Mouse (Mus musculus): Measurements from ENCODE around the gene Cnga4.
"Not testable (repeated sequence)": the region's sequence is repeated elsewhere in the genome, so short reads cannot be mapped to it uniquely, and the experiment has no call there.

Gene Cnga4

DNA sequence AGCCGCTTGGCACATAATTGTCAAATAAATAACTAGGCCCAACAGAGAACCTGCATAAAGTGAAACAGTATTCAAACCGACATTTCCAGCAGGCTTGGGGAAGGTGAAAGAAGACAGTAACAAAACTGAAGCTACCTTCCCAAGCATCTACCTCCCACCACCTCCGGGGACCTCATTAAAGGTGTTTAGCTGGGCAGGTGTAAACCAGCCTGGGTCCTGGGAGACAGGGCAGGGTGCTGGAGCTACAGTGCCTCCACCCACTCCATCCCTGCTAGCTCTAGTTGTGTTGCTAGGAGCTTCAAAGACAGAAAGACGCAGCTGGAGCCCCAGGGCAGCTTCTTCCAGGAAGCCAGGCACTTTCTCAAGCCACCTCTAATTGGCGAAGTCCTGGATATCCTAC lies at the start of gene Cnga4:
Gene Cnga4 (plus strand): TSS at position 301 of the 400 bp plus-strand sequence.
- peak; percentile 34 for DNase-seq (ENCODE audit: low read depth, low spot score)

GRCm38 (mm10) chr7:105356064-105356463 lies 48.3 kb upstream of the Cnga4 start:
- not testable (repeated sequence) for DNase-seq (ENCODE audit: low read depth, low spot score)

GRCm38 (mm10) chr7:105356487-105356886 lies 47.9 kb upstream of the Cnga4 start:
- DNase-seq (ENCODE audit: low read depth, low spot score): not testable (repeated sequence)

GRCm38 (mm10) chr7:105361713-105362112 lies 42.7 kb upstream of the Cnga4 start:
- DNase-seq (ENCODE audit: low read depth, low spot score): no peak

- DNase-seq (ENCODE audit: low read depth, low spot score): no peak
These were observed 37.1 kb upstream of the Cnga4 start for GRCm38 (mm10) chr7:105367268-105367667.

GRCm38 (mm10) chr7:105367930-105368329 lies 36.4 kb upstream of the Cnga4 start, which contains the start of gene Olfr692:
Gene Olfr692 (plus strand): TSS chr7:105368230.
- DNase-seq (ENCODE audit: low read depth, low spot score): no peak

- no peak for DNase-seq (ENCODE audit: low read depth, low spot score)
These were observed 35.8 kb upstream of the Cnga4 start for GRCm38 (mm10) chr7:105368521-105368920.

GRCm38 (mm10) chr7:105372912-105373311 lies 31.5 kb upstream of the Cnga4 start:
- no peak for DNase-seq (ENCODE audit: low read depth, low spot score)

DNA sequence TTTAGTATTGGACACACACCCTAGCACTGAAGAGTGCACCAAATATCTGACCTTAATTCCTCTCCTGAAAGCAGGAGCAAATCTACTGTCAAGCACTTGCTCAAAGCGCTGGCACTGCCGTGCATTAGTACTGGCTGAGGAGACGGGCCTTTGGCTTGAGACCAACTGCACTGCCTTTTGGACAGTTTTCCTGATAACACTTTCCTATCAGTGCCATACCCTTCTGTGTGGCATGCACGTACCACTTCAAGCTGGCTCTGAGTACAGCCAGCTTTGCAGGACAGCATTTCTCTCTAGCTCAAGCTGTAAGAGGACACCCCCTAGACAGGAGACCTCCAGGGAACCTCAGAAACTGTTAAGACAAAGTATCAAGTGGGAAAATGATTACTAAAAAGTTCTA lies 30.9 kb upstream of the Cnga4 start:
- no peak for DNase-seq (ENCODE audit: low read depth, low spot score)

DNA sequence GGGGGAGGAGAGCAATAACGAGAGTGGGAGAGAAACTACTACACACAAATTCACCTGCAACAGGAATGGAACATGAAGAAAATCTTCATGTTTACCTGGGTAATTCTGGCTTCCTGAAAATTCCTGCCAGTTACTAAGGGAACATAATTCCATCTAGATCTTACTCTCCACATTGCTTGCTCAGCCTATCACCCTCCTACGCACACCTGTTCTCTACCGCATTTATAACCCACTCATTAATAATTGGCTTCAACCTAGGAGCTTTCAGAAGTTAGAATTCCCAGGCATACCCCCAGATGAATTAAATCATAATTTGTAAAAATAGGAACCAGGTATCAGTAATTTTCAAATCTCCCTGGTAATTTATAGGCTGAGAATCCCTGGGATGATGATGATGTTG lies 30.4 kb upstream of the Cnga4 start:
- DNase-seq (ENCODE audit: low read depth, low spot score): no peak

DNA sequence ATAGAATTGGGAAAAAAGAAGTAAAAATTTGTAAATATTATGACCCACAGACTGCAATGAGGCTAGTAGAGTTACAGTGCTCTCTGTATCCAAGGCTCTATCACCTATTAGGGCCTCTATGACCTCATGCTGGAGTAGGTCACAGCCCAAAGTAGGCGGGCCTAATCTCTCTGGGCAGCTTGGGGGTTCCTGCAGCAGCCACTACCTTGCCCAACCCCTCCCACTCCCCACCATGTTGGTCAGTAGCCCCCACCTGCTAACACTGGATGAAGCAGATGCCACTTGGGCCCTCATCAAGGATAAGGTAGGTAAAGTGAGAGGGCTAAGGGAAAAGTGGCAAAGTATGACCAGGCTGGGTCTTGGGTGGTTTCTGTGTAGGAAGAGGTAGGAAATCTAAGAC lies 29.5 kb upstream of the Cnga4 start, which contains the start of gene Gm5901:
Gene Gm5901 (plus strand): TSS at position 173 of the 400 bp plus-strand sequence.
- DNase-seq (ENCODE audit: low read depth, low spot score): no peak

- no peak for DNase-seq (ENCODE audit: low read depth, low spot score)
These were observed 24.0 kb upstream of the Cnga4 start for GRCm38 (mm10) chr7:105380329-105380728.

DNA sequence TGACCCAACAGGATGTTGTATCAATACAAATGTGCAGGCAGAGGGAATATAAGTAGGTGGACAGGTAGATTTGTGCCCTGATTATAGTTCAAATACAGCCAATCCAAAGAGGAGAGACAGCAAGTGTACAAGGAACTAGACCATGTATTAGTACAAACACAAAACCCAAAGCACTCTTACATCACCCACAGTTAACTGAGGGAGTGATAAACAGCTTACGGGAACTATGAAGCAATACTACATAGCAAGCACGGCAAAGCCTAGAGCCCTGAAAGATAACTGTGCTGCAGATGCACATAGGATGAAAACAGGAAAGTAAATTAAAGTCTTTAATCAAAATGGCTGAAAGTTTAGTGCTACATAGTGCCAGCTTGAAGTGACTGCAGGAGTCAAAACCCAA lies 16.7 kb upstream of the Cnga4 start:
- DNase-seq (ENCODE audit: low read depth, low spot score): no peak

DNA sequence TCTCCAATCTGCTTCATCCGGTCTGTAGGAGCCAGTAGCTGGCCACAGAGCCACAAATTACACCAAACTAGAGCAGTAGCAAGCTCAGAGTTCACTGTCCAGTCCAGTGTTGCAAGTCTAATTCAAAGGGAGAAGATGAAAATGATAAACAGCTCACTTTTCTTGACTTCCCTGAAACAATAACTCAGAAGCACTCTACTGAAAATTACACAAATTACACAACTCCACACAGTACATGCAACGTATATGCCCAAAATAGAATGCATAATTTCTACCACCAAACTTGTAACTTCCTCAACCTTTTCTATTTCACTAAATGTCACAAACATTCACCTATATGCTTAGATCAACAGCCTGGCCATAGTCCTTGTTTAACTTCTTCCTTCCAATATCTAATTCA lies 14.1 kb upstream of the Cnga4 start:
- DNase-seq (ENCODE audit: low read depth, low spot score): no peak

GRCm38 (mm10) chr7:105394606-105395005 lies 9.8 kb upstream of the Cnga4 start:
- no peak for DNase-seq (ENCODE audit: low read depth, low spot score)

GRCm38 (mm10) chr7:105395131-105395820 lies 9.1 kb upstream of the Cnga4 start:
- DNase-seq (ENCODE audit: low read depth, low spot score): no peak

GRCm38 (mm10) chr7:105396126-105396525 lies 8.2 kb upstream of the Cnga4 start:
- no peak for DNase-seq (ENCODE audit: low read depth, low spot score)

GRCm38 (mm10) chr7:105399058-105399934 lies 5.1 kb upstream of the Cnga4 start:
- DNase-seq (ENCODE audit: low read depth, low spot score): no peak

DNA sequence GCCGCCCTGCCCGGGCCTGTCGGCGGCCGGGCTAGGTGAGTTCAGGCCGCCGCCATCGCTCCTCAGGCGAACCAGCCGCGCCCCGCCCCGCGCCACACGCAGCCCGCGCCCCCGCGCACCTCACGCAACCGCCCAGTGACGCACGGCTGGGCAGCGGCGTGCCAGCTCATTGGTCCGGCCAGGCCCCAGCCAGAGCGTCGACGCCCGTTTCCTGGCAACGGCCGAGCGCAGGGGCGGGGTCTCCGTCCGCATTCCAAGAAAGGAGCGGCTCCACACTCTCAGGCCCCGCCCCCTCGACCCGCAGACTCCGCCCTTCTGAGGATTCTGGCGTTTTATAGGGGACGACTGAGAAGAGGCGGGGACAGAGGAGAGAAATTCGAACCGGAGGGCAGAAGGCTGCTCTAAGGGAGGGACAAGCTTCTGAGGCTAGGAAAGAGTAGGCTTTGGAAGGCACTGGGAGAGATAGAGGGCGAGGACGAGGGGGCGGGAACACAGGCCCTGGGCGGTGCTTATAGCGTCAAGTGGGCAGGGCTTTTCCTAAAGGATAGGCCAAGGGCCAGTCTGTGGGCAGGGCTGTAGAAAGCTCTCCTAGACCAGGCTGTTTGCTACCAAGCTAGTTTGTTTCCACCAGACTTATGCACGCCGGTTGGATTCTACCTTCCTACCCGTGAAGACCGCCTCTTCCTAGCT lies 4.3 kb upstream of the Cnga4 start, which contains the start of gene Fam160a2:
Gene Fam160a2 (minus strand): TSS at position 120 of the 690 bp plus-strand sequence.
- DNase-seq (ENCODE audit: low read depth, low spot score): peak; percentile 100

GRCm38 (mm10) chr7:105406322-105406721 lies 2.0 kb downstream of the Cnga4 start:
- DNase-seq (ENCODE audit: low read depth, low spot score): no peak

GRCm38 (mm10) chr7:105411874-105412632 lies 7.7 kb downstream of the Cnga4 start:
- peak; percentile 81 for DNase-seq (ENCODE audit: low read depth, low spot score)
